In the genomic region with DNA sequence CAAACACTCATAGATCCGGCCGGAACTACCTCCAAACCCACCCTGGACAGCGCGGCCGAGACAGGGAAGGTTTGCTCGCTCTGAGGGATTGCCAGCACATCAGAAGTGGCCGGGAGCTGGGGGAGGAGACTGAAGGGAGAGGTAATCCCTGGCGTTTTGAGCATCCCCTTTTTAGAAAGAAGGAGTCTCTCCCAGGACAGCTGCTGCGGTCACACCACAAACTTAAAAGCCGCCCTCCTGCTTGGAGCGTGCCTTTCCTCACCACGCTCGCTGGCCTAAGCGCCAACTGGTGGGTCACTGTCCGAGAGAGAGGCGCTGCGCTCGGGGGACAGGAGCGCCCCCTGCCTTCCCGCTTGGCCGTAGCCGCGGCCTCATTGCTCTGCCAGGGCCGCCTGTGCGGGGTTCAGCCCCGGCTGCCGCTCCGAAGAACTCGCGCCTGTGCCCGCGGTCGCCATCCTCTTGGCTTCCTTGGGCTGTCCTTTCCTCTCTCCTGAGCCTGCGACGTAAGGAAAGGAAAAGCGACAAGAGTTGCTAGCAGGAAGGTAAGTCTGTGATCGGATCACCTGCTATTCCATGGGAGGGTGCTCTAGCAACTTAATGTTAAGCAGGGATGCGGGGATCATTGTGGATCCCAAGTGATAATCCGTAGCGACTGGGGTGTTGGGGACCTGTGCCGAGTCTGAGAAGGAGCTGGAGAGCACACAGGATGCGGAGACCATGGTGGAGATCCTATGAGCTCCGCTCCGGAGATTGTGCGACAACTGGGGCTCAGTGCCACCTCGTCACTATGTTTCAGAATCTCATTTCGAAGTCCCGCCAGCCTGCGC, we compare ENCODE assay signal across 9 mouse cellular contexts. TPM values are rescaled to one million over a fixed set of nuclear protein-coding genes. Genes with fewer than 3 reads are reported as not detected.
A peak's percentile ranks its signal among the peaks of the same experiment; 100 is the strongest.
DNase-seq lines count a peak whose midpoint lies in the region; ATAC-seq lines count a peak whose summit lies in the region.
"Had no signal": no experiment of that assay in that cellular context is flagged by ENCODE, and none has a peak within 500 bp of the region (broad histone marks: within the 10 kb centered on the region; RNA-seq: fewer than 3 reads in every experiment).

A gene (plus strand): TSS at position 253 of the 827 bp plus-strand sequence.

- peaks cover 41% of the 10 kb centered on the region for H3K27me3 ChIP-seq in embryonic facial prominence, embryonic 10.5 days (replicated peaks; ENCODE audit: low read depth, poor library complexity, severe bottlenecking)

- H3K4me3 ChIP-seq in embryonic facial prominence, embryonic 10.5 days = peak within 1 kb of the TSS; percentile 65
- H3K4me3 ChIP-seq: erythroblast, embryonic 14.5 days had no signal

- peak within 1 kb of the TSS; percentile 75 for H3K27ac ChIP-seq in embryonic facial prominence, embryonic 10.5 days (replicated peaks)

- intact Hi-C loops in left cerebral cortex, postnatal 25 days (cut with DNase I) = loop anchor here (5.0 kb wide), 1 partner anchor 351 kb away; no protein-coding TSS in a partner anchor

- no peaks in the 10 kb centered on the region for H3K9me3 ChIP-seq in embryonic facial prominence, embryonic 10.5 days

- H3K4me1 ChIP-seq in embryonic facial prominence, embryonic 10.5 days = peaks cover 7% of the 10 kb centered on the region; the same call in 1 of the 2 replicates

- no peaks in the 10 kb centered on the region for H3K36me3 ChIP-seq in embryonic facial prominence, embryonic 10.5 days (replicated peaks)

- peak; percentile 79 for DNase-seq in adrenal gland, postnatal 25 days
- peak; percentile 87 for DNase-seq in embryonic facial prominence, embryonic 10.5 days (ENCODE audit: low spot score)
- peak; percentile 55 to 73 for DNase-seq in heart, adult 18-20 months
- DNase-seq in kidney, adult 11 months = peak; percentile 30
- DNase-seq in left cerebral cortex, postnatal 25 days (ENCODE audit: low spot score in 2 of 2) = peak; percentile 71 to 76
- peak; percentile 80 for DNase-seq in right cerebral cortex, postnatal 25 days

- ATAC-seq in megakaryocyte progenitor cell, adult 5-6 weeks (replicated peaks; ENCODE audit: poor library complexity) = peak; percentile 93
- no peak for ATAC-seq in monocyte, adult 5-6 weeks (replicated peaks; ENCODE audit: insufficient number of reproducible peaks, low FRiP score, low TSS enrichment, poor library complexity, severe bottlenecking)

- under 1% methylated on average over 49 of the region's 49 CpGs for WGBS in embryonic facial prominence, embryonic 10.5 days

RNA-seq across cellular contexts. Expression of the gene that starts here (rescaled TPM):
- total RNA-seq in adrenal gland, postnatal 25 days (2021) = 2.1 and 2.3 TPM in 2 replicates
- polyA plus RNA-seq in embryonic facial prominence, embryonic 10.5 days (2016; fragmentation: Nextera tagmentation; extraction: Ambion mirVana) = 7.7 and 8.6 TPM in 2 replicates
- total RNA-seq in heart, adult 18-20 months (2021) = 1 to 10 TPM; 2.8 to 5.1 TPM
- 1 to 10 TPM; 5.4 to 5.9 TPM for total RNA-seq in left cerebral cortex, postnatal 25 days (2021)
- 0.27 TPM in 1 of 2 replicates, not detected in the other for total RNA-seq in megakaryocyte progenitor cell, adult 5-6 weeks (2015)
- 0.88 TPM in 1 of 2 replicates, not detected in the other for total RNA-seq in megakaryocyte progenitor cell, adult 5-6 weeks (2017)
- not detected in 3 replicates for total RNA-seq in monocyte, adult 5-6 weeks (2017)
- polyA plus RNA-seq: erythroblast, embryonic 14.5 days had no signal

Comparison
In these comparisons a context has a peak if more than half of its experiments do, and no peak if none do; other contexts are left out.
1. Peak in ATAC-seq in megakaryocyte progenitor cell, adult 5-6 weeks; RNA of the gene not detected or under 1 TPM.
2. DNase-seq: peak in every context shown above with its lines; median percentile 87 in embryonic facial prominence, embryonic 10.5 days; 80 in right cerebral cortex, postnatal 25 days; 79 in adrenal gland, postnatal 25 days; 74 in left cerebral cortex, postnatal 25 days; 64 in heart, adult 18-20 months; 30 in kidney, adult 11 months.